Mouse (Mus musculus): ENCODE results near the gene Gabrb2. TPM values are rescaled to one million over a fixed set of nuclear protein-coding genes. Genes with fewer than 3 reads are reported as not detected.

Gabrb2 gene
- polyA plus RNA-seq, 1 experiment, result 0.84 TPM

- no peak overlapping the region for H3K27ac ChIP-seq (ENCODE audit: insufficient read depth, low read length)
- no peaks in the 10 kb centered on the region for H3K4me1 ChIP-seq (ENCODE audit: control insufficient read depth, insufficient read depth, low read length)
- no peak for TF ChIP-seq CTCF (IDR thresholded peaks at IDR 0.05; ENCODE audit: borderline replicate concordance, insufficient read depth, low read length)
- no peak for TF ChIP-seq POLR2A (IDR thresholded peaks at IDR 0.05; ENCODE audit: low read depth, low read length)
- no peak overlapping the region for H3K4me3 ChIP-seq (ENCODE audit: insufficient read depth, low read length)
Observed at GRCm38 (mm10) chr11:42438978-42439377, 19.4 kb downstream of the Gabrb2 start.

- H3K4me1 ChIP-seq (ENCODE audit: control insufficient read depth, insufficient read depth, low read length), result no peaks in the 10 kb centered on the region
- TF ChIP-seq POLR2A (IDR thresholded peaks at IDR 0.05; ENCODE audit: low read depth, low read length), result no peak
- TF ChIP-seq CTCF (IDR thresholded peaks at IDR 0.05; ENCODE audit: borderline replicate concordance, insufficient read depth, low read length), result no peak
- H3K4me3 ChIP-seq (ENCODE audit: insufficient read depth, low read length), result no peak overlapping the region
- no peak overlapping the region for H3K27ac ChIP-seq (ENCODE audit: insufficient read depth, low read length)
Observed at GRCm38 (mm10) chr11:42443641-42444040, 24.1 kb downstream of the Gabrb2 start.

GRCm38 (mm10) chr11:42448929-42449328 is 29.4 kb downstream of the Gabrb2 start:
- TF ChIP-seq POLR2A (IDR thresholded peaks at IDR 0.05; ENCODE audit: low read depth, low read length) (no peak), CTCF (IDR thresholded peaks at IDR 0.05; ENCODE audit: borderline replicate concordance, insufficient read depth, low read length) (no peak)
- Histone ChIP-seq H3K4me1 (ENCODE audit: control insufficient read depth, insufficient read depth, low read length) (no peaks in the 10 kb centered on the region), H3K4me3 (ENCODE audit: insufficient read depth, low read length) (no peak overlapping the region), H3K27ac (ENCODE audit: insufficient read depth, low read length) (no peak overlapping the region)

GRCm38 (mm10) chr11:42464136-42464535 is 44.6 kb downstream of the Gabrb2 start:
- no peak for TF ChIP-seq POLR2A (IDR thresholded peaks at IDR 0.05; ENCODE audit: low read depth, low read length)
- no peak for TF ChIP-seq CTCF (IDR thresholded peaks at IDR 0.05; ENCODE audit: borderline replicate concordance, insufficient read depth, low read length)
- no peak overlapping the region for H3K4me3 ChIP-seq (ENCODE audit: insufficient read depth, low read length)
- H3K4me1 ChIP-seq (ENCODE audit: control insufficient read depth, insufficient read depth, low read length), result no peaks in the 10 kb centered on the region
- no peak overlapping the region for H3K27ac ChIP-seq (ENCODE audit: insufficient read depth, low read length)

GRCm38 (mm10) chr11:42468381-42468780 is 48.8 kb downstream of the Gabrb2 start:
- TF ChIP-seq CTCF (IDR thresholded peaks at IDR 0.05; ENCODE audit: borderline replicate concordance, insufficient read depth, low read length), result no peak
- TF ChIP-seq POLR2A (IDR thresholded peaks at IDR 0.05; ENCODE audit: low read depth, low read length), result no peak
- H3K4me3 ChIP-seq (ENCODE audit: insufficient read depth, low read length), result no peak overlapping the region
- no peak overlapping the region for H3K27ac ChIP-seq (ENCODE audit: insufficient read depth, low read length)
- H3K4me1 ChIP-seq (ENCODE audit: control insufficient read depth, insufficient read depth, low read length), result no peaks in the 10 kb centered on the region

GRCm38 (mm10) chr11:42474523-42474922 is 55.0 kb downstream of the Gabrb2 start:
- no peak for TF ChIP-seq CTCF (IDR thresholded peaks at IDR 0.05; ENCODE audit: borderline replicate concordance, insufficient read depth, low read length)
- TF ChIP-seq POLR2A (IDR thresholded peaks at IDR 0.05; ENCODE audit: low read depth, low read length), result no peak
- Histone ChIP-seq H3K27ac (ENCODE audit: insufficient read depth, low read length) (no peak overlapping the region), H3K4me3 (ENCODE audit: insufficient read depth, low read length) (no peak overlapping the region), H3K4me1 (ENCODE audit: control insufficient read depth, insufficient read depth, low read length) (no peaks in the 10 kb centered on the region)

- H3K27ac ChIP-seq (ENCODE audit: insufficient read depth, low read length), result no peak overlapping the region
- TF ChIP-seq POLR2A (IDR thresholded peaks at IDR 0.05; ENCODE audit: low read depth, low read length) (no peak), CTCF (IDR thresholded peaks at IDR 0.05; ENCODE audit: borderline replicate concordance, insufficient read depth, low read length) (no peak)
- H3K4me1 ChIP-seq (ENCODE audit: control insufficient read depth, insufficient read depth, low read length), result no peaks in the 10 kb centered on the region
- H3K4me3 ChIP-seq (ENCODE audit: insufficient read depth, low read length), result no peak overlapping the region
Observed at GRCm38 (mm10) chr11:42487625-42488024, 68.1 kb downstream of the Gabrb2 start.

GRCm38 (mm10) chr11:42501166-42501565 is 81.6 kb downstream of the Gabrb2 start:
- no peak overlapping the region for H3K27ac ChIP-seq (ENCODE audit: insufficient read depth, low read length)
- no peak for TF ChIP-seq POLR2A (IDR thresholded peaks at IDR 0.05; ENCODE audit: low read depth, low read length)
- TF ChIP-seq CTCF (IDR thresholded peaks at IDR 0.05; ENCODE audit: borderline replicate concordance, insufficient read depth, low read length), result no peak
- no peak overlapping the region for H3K4me3 ChIP-seq (ENCODE audit: insufficient read depth, low read length)
- H3K4me1 ChIP-seq (ENCODE audit: control insufficient read depth, insufficient read depth, low read length), result no peaks in the 10 kb centered on the region

GRCm38 (mm10) chr11:42505436-42505835 is 85.9 kb downstream of the Gabrb2 start:
- Histone ChIP-seq H3K4me3 (ENCODE audit: insufficient read depth, low read length) (no peak overlapping the region), H3K27ac (ENCODE audit: insufficient read depth, low read length) (no peak overlapping the region), H3K4me1 (ENCODE audit: control insufficient read depth, insufficient read depth, low read length) (no peaks in the 10 kb centered on the region)
- TF ChIP-seq CTCF (IDR thresholded peaks at IDR 0.05; ENCODE audit: borderline replicate concordance, insufficient read depth, low read length) (no peak), POLR2A (IDR thresholded peaks at IDR 0.05; ENCODE audit: low read depth, low read length) (no peak)

- Histone ChIP-seq H3K4me3 (ENCODE audit: insufficient read depth, low read length) (no peak overlapping the region), H3K27ac (ENCODE audit: insufficient read depth, low read length) (no peak overlapping the region), H3K4me1 (ENCODE audit: control insufficient read depth, insufficient read depth, low read length) (no peaks in the 10 kb centered on the region)
- no peak for TF ChIP-seq POLR2A (IDR thresholded peaks at IDR 0.05; ENCODE audit: low read depth, low read length)
- TF ChIP-seq CTCF (IDR thresholded peaks at IDR 0.05; ENCODE audit: borderline replicate concordance, insufficient read depth, low read length), result no peak
Observed at GRCm38 (mm10) chr11:42505911-42506310, 86.4 kb downstream of the Gabrb2 start.

GRCm38 (mm10) chr11:42521960-42522359 is 102.4 kb downstream of the Gabrb2 start:
- H3K27ac ChIP-seq (ENCODE audit: insufficient read depth, low read length), result no peak overlapping the region
- no peaks in the 10 kb centered on the region for H3K4me1 ChIP-seq (ENCODE audit: control insufficient read depth, insufficient read depth, low read length)
- no peak for TF ChIP-seq CTCF (IDR thresholded peaks at IDR 0.05; ENCODE audit: borderline replicate concordance, insufficient read depth, low read length)
- no peak overlapping the region for H3K4me3 ChIP-seq (ENCODE audit: insufficient read depth, low read length)

Measured in embryonic fibroblast, embryonic 13.5 days (primary cell).